Mouse (Mus musculus) gastrocnemius, postnatal 36 days (tissue): ENCODE data around the gene 4930470P17Rik. TPM values are rescaled to one million over a fixed set of nuclear protein-coding genes. Genes with fewer than 3 reads are reported as not detected.

ENCODE experiments used
- DNase-seq, 2 experiments: peaks; one replicate each; pipeline ENCODE4 v3.0.0; 2022
- intact Hi-C: fragments of 180-260 bp; cut with DNase I; formaldehyde crosslinking; loops from one replicate; pipeline ENCODE4 v1.15.1; 2025
- total RNA-seq, 2 experiments: library from RNA; stranded (reverse); gene quantifications; 2 replicates each; pipeline ENCODE4 v1.2.3; 2021

Gene 4930470P17Rik
- total RNA-seq, 2 experiments from 2014 or later, result not detected

DNA sequence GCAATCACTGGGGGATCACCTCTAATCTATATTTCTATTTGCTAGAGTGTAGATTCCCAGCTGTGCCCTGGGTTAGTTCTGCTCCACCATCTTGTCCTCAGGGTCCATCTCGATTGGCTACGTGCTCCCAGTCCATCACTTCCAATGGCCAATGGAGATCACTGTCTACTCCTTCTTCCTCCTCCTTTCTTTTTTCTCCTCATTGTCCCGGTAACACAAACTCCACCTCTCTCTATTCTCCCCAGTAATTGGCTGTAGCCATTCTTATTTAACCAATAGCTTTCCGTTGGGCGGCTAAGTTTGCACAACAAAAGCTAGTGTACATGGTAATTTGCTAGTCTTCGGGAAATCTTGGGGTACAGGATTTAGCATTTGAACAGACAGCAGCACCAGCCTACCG is 72.1 kb downstream of the 4930470P17Rik start:
- intact Hi-C loops, result no loop called here

More for the DNA sequence above, 72.1 kb downstream of the 4930470P17Rik start:
- no peak for DNase-seq

Other genes starting within 250 kb of the 4930470P17Rik start
- 1 to 10 TPM in 1 of 2 experiments, under 1 TPM in 1; 0.89 to 2.1 TPM for gene Bcas1, start 174.2 kb downstream of the 4930470P17Rik start, total RNA-seq
- 10 to 100 TPM; 12.1 to 12.6 TPM for gene Pfdn4, start 105.6 kb downstream of the 4930470P17Rik start, total RNA-seq
- not detected for gene Cyp24a1, start 104.9 kb downstream of the 4930470P17Rik start, total RNA-seq
- 1 to 10 TPM; 3.8 to 5.6 TPM for gene Dok5, start 129.8 kb upstream of the 4930470P17Rik start, total RNA-seq